Mouse (Mus musculus) CH12.LX (cell line): ENCODE results near the gene Myt1l. TPM values are rescaled to one million over a fixed set of nuclear protein-coding genes. Genes with fewer than 3 reads are reported as not detected.

Experiments
- DNase-seq: peaks from one replicate; pipeline ENCODE4 v3.0.0-alpha.2; 2013; ENCODE audit errors: extremely low read depth
- H3K27ac ChIP-seq: 2 replicates; pipeline ENCODE4 v1.5.1; 2012; ENCODE audit warnings: low read depth, mild to moderate bottlenecking, control low read depth, moderate library complexity; ENCODE audit not compliant: insufficient read depth
- H3K27me3 ChIP-seq: replicated peaks from 2 replicates; pipeline ENCODE3; 2012; ENCODE audit warnings: inconsistent platforms
- H3K36me3 ChIP-seq, 2 experiments: replicated peaks in 1 of 2; 2 replicates each; pipeline versions ENCODE3 to v1.6.1; 2012; ENCODE audit warnings: inconsistent platforms in 1 of 2, low read length in 1 of 2, mild to moderate bottlenecking in 1 of 2, mixed read lengths in 1 of 2, moderate library complexity in 1 of 2; ENCODE audit not compliant: control insufficient read depth in 1 of 2, insufficient read depth in 1 of 2
- H3K4me1 ChIP-seq, 2 experiments: 2 replicates each; pipeline ENCODE4 v1.6.1; 2012; ENCODE audit warnings: inconsistent platforms in 1 of 2, moderate library complexity in 1 of 2; ENCODE audit not compliant: insufficient read depth in 2 of 2, control insufficient read depth in 1 of 2
- H3K4me2 ChIP-seq: 2 replicates; pipeline ENCODE4 v1.6.1; 2012; ENCODE audit warnings: low read depth, mild to moderate bottlenecking, control low read depth; ENCODE audit not compliant: poor library complexity, insufficient read depth, severe bottlenecking
- H3K4me3 ChIP-seq, 3 experiments: fragments of 150-350 bp in 1 of 3; sonication (generic) in 1 of 3; replicated peaks in 1 of 3; 2 replicates each; pipeline versions ENCODE3 to v1.5.1; 2011 to 2012; ENCODE audit warnings: low read depth in 2 of 3, low read length in 2 of 3, mild to moderate bottlenecking in 2 of 3, moderate library complexity in 2 of 3, control low read depth in 1 of 3, improper control_type of control experiment in 1 of 3, inconsistent platforms in 1 of 3, mixed read lengths in 1 of 3; ENCODE audit not compliant: poor library complexity in 1 of 3
- H3K79me2 ChIP-seq: replicated peaks from 2 replicates; pipeline ENCODE4 v1.6.1; 2012; ENCODE audit warnings: mild to moderate bottlenecking, moderate library complexity; ENCODE audit not compliant: control insufficient read depth, poor library complexity, insufficient read depth, severe bottlenecking; ENCODE audit errors: extremely low read depth
- H3K9ac ChIP-seq: 2 replicates; pipeline ENCODE4 v1.6.1; 2012; ENCODE audit warnings: low read depth, mild to moderate bottlenecking, control low read depth, moderate library complexity; ENCODE audit not compliant: insufficient read depth
- H3K9me3 ChIP-seq: replicated peaks from 2 replicates; pipeline ENCODE3; 2012; ENCODE audit warnings: low read length, inconsistent platforms, mixed read lengths
- BHLHE40 ChIP-seq: IDR thresholded peaks from 2 replicates; pipeline ENCODE4 v1.6.1; 2011; ENCODE audit warnings: mild to moderate bottlenecking, low read depth, low read length, improper control_type of control experiment
- CHD1 ChIP-seq: IDR thresholded peaks from 2 replicates; pipeline ENCODE4 v1.6.1; 2012; ENCODE audit warnings: low read depth, low read length, improper control_type of control experiment, inconsistent platforms
- CHD2 ChIP-seq: IDR thresholded peaks from 2 replicates; pipeline ENCODE4 v1.6.1; 2011; ENCODE audit warnings: low read length, improper control_type of control experiment
- CTCF ChIP-seq, 2 experiments: IDR thresholded peaks in 1 of 2; conservative IDR thresholded peaks in 1 of 2; 2 replicates each; pipeline ENCODE4 v1.5.1; 2011 to 2012; ENCODE audit warnings: low read depth in 2 of 2, low read length in 2 of 2, improper control_type of control experiment in 1 of 2, inconsistent platforms in 1 of 2, mild to moderate bottlenecking in 1 of 2, moderate library complexity in 1 of 2
- ELF1 ChIP-seq: IDR thresholded peaks from 2 replicates; pipeline ENCODE4 v1.6.1; 2014; ENCODE audit warnings: low read depth, mild to moderate bottlenecking, inconsistent platforms, low read length, improper control_type of control experiment
- EP300 ChIP-seq: IDR thresholded peaks from 2 replicates; pipeline ENCODE4 v1.6.1; 2011; ENCODE audit warnings: low read length, improper control_type of control experiment
- ETS1 ChIP-seq: conservative IDR thresholded peaks from 2 replicates; pipeline ENCODE4 v1.6.1; 2012; ENCODE audit warnings: low read depth, mild to moderate bottlenecking, inconsistent platforms, low read length, improper control_type of control experiment, moderate library complexity
- GABPA ChIP-seq: IDR thresholded peaks from 2 replicates; pipeline ENCODE4 v1.6.1; 2012; ENCODE audit warnings: low read depth, low read length, improper control_type of control experiment, inconsistent platforms; ENCODE audit not compliant: insufficient replicate concordance
- IRF4 ChIP-seq: IDR thresholded peaks from 2 replicates; pipeline ENCODE4 v1.6.1; 2014; ENCODE audit warnings: low read depth, mild to moderate bottlenecking, inconsistent platforms, low read length, improper control_type of control experiment
- KAT2A ChIP-seq: IDR thresholded peaks from 2 replicates; pipeline ENCODE4 v1.6.1; 2012; ENCODE audit warnings: low read length, improper control_type of control experiment, inconsistent platforms; ENCODE audit not compliant: insufficient replicate concordance
- MAX ChIP-seq: IDR thresholded peaks from 2 replicates; pipeline ENCODE4 v1.6.1; 2011; ENCODE audit warnings: low read length, improper control_type of control experiment
- MXI1 ChIP-seq: IDR thresholded peaks from 2 replicates; pipeline ENCODE4 v1.6.1; 2011; ENCODE audit warnings: mild to moderate bottlenecking, low read depth, low read length, improper control_type of control experiment
- MYC ChIP-seq: IDR thresholded peaks from 2 replicates; pipeline ENCODE4 v1.6.1; 2011; ENCODE audit warnings: low read depth, mild to moderate bottlenecking, improper control_type of control experiment, low read length
- PAX5 ChIP-seq: IDR thresholded peaks from 2 replicates; pipeline ENCODE4 v1.6.1; 2012; ENCODE audit warnings: low read length, inconsistent platforms, mixed read lengths
- POLR2AphosphoS2 ChIP-seq: IDR thresholded peaks from 2 replicates; pipeline ENCODE4 v1.6.1; 2011; ENCODE audit warnings: low read depth, low read length, improper control_type of control experiment
- RAD21 ChIP-seq: IDR thresholded peaks from 2 replicates; pipeline ENCODE4 v1.6.1; 2011; ENCODE audit warnings: low read depth, mild to moderate bottlenecking, low read length, improper control_type of control experiment, moderate library complexity
- RCOR1 ChIP-seq: conservative IDR thresholded peaks from 2 replicates; pipeline ENCODE4 v1.6.1; 2012; ENCODE audit warnings: low read depth, mild to moderate bottlenecking, inconsistent platforms, low read length, improper control_type of control experiment
- SIN3A ChIP-seq: IDR thresholded peaks from 2 replicates; pipeline ENCODE4 v1.6.1; 2012; ENCODE audit warnings: low read length, improper control_type of control experiment, inconsistent platforms
- TBP ChIP-seq: conservative IDR thresholded peaks from 2 replicates; pipeline ENCODE4 v1.6.1; 2011; ENCODE audit warnings: low read depth, low read length, improper control_type of control experiment
- TCF12 ChIP-seq: IDR thresholded peaks from 2 replicates; pipeline ENCODE4 v1.6.1; 2014; ENCODE audit warnings: low read depth, mild to moderate bottlenecking, inconsistent platforms, low read length, improper control_type of control experiment
- UBTF ChIP-seq: IDR thresholded peaks from 2 replicates; pipeline ENCODE4 v1.6.1; 2012; ENCODE audit warnings: low read depth, mild to moderate bottlenecking, inconsistent platforms, low read length, improper control_type of control experiment, moderate library complexity
- ZC3H11A ChIP-seq: IDR thresholded peaks from 2 replicates; pipeline ENCODE4 v1.6.1; 2012; ENCODE audit warnings: low read depth, mild to moderate bottlenecking, inconsistent platforms, low read length, improper control_type of control experiment
- ZKSCAN1 ChIP-seq: IDR thresholded peaks from 2 replicates; pipeline ENCODE4 v1.6.1; 2012; ENCODE audit warnings: low read depth, inconsistent platforms, low read length, improper control_type of control experiment, borderline replicate concordance
- ZMIZ1 ChIP-seq: IDR thresholded peaks from 2 replicates; pipeline ENCODE4 v1.6.1; 2012; ENCODE audit warnings: low read depth, mild to moderate bottlenecking, inconsistent platforms, low read length, improper control_type of control experiment
- ZNF384 ChIP-seq: IDR thresholded peaks from 2 replicates; pipeline ENCODE4 v1.6.1; 2012; ENCODE audit warnings: low read depth, low read length, improper control_type of control experiment, inconsistent platforms
- dilution Hi-C: fragments of 300-500 bp; cut with MboI; formaldehyde crosslinking; loops from 2 replicates; pipeline ENCODE4 v1.14.3; 2020; ENCODE audit warnings: low sequenced_read_pairs; ENCODE audit not compliant: extremely low pct_unique_long_range_greater_than_20kb, extremely low pct_ligation_motif_present
- in situ Hi-C: fragments of 300-500 bp; cut with MboI; formaldehyde crosslinking; loops from 3 replicates; pipeline ENCODE4 v1.14.3; 2019; ENCODE audit warnings: low sequenced_read_pairs, low pct_ligation_motif_present, low pct_unique_long_range_greater_than_20kb, mixed read lengths
- polyA plus RNA-seq: library from polyadenylated mRNA; unstranded; fragments of >175 nt; gene quantifications from 2 replicates; pipeline ENCODE4 v1.2.1, GENCODE M21; 2012; ENCODE audit warnings: low read depth; ENCODE audit not compliant: insufficient read length
- total RNA-seq, 2 experiments: library from RNA; depleted of rRNA; stranded (reverse); fragments of 300-350 nt in 1 of 2; fragments of >200 nt in 1 of 2; gene quantifications; 2 replicates each; pipeline ENCODE4 v1.2.3; 2012 to 2014

Myt1l gene
- total and polyA plus RNA-seq, 3 experiments = 0.31 to 1.1 TPM; not detected in 1

DNA sequence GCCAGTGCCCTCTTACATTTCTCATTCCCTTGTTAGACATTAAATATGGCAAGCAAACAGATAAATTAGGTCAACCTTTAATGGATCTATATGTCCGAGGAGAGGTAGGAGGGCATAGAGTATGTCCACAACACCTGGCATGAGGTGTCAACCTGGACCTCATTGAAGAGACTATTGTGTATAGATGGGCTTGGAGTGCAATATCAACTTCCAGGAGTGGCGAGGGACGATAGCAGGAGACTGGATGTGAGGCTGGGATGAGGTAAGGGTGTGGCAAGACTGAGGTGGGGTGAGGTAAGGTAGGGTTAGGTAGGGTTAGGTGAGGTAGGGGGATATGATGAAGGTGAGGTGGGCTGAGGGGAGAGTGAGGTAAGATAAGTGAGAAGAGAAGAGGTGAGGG, 171.8 kb downstream of the Myt1l start:
- H3K79me2 ChIP-seq = no peaks in the 10 kb centered on the region
- no peaks in the 10 kb centered on the region for H3K27me3 ChIP-seq
- DNase-seq = no peak
- H3K4me3 ChIP-seq = no peak overlapping the region
- dilution Hi-C loops = no loop called here
- H3K4me1 ChIP-seq = 0 out of 4 replicates have a peak, but pooled peaks cover 0 to 4% of the 10 kb centered on the region in 2 experiments
- no peaks in the 10 kb centered on the region for H3K36me3 ChIP-seq
- TF ChIP-seq MAX (no peak), EP300 (no peak), CTCF (conservative IDR thresholded peaks at IDR 0.05 in 1 of 2, IDR thresholded peaks at IDR 0.05 in 1 of 2; ENCODE audit: low read depth in 2 of 2, low read length in 2 of 2) (no peak), IRF4 (no peak), ZMIZ1 (no peak), CHD2 (no peak), MYC (no peak), ZC3H11A (no peak), CHD1 (no peak), RAD21 (no peak), UBTF (no peak), ETS1 (no peak), TCF12 (no peak), BHLHE40 (no peak), ZNF384 (no peak), ZKSCAN1 (no peak), TBP (no peak), SIN3A (no peak), KAT2A (no peak), POLR2AphosphoS2 (no peak)
- H3K9ac ChIP-seq = no peak overlapping the region
- H3K27ac ChIP-seq = no peak overlapping the region
- no peaks in the 10 kb centered on the region for H3K9me3 ChIP-seq
- H3K4me2 ChIP-seq = no peak overlapping the region
- in situ Hi-C loops = no loop called here

DNA sequence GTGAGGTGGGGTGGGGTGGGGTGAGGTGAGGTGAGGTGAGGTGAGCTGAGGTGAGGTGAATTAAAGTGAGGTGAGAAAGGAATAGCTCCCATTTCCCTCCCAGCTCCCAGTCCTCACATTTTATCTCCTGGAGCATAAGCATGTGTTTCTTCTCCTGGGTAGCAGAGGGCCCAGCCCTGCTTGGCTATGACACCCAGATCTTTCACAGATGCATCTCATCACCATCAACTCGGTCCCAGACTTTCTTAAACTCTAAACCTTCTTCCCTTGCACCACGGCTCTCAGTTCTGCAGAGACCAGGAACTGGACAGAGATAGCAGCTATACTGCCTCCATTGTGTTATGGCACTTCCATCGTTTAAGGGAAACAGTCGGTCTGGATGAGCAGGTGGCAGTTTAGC, 172.9 kb downstream of the Myt1l start:
- no peaks in the 10 kb centered on the region for H3K9me3 ChIP-seq
- H3K27ac ChIP-seq = no peak overlapping the region

More for the DNA sequence above, 172.9 kb downstream of the Myt1l start:
- H3K4me2 ChIP-seq = no peak overlapping the region
- no peaks in the 10 kb centered on the region for H3K27me3 ChIP-seq
- H3K36me3 ChIP-seq = no peaks in the 10 kb centered on the region
- H3K4me3 ChIP-seq = no peak overlapping the region
- TF ChIP-seq ELF1 = no peak
- no peak for TF ChIP-seq MYC
- no peak for TF ChIP-seq MXI1
- no peak for TF ChIP-seq SIN3A
- no peak for TF ChIP-seq GABPA
- TF ChIP-seq UBTF = no peak
- no peak for TF ChIP-seq RCOR1
- TF ChIP-seq POLR2AphosphoS2 = no peak
- no peak for TF ChIP-seq PAX5
- in situ Hi-C loops = no loop called here
- 0 out of 4 replicates have a peak, but pooled peaks cover 0 to 4% of the 10 kb centered on the region in 2 experiments for H3K4me1 ChIP-seq
- no peaks in the 10 kb centered on the region for H3K79me2 ChIP-seq
- dilution Hi-C loops = no loop called here
- no peak overlapping the region for H3K9ac ChIP-seq
- DNase-seq = no peak
